Mouse (Mus musculus): ENCODE data around the gene Rnf157.

GRCm38 (mm10) chr11:116330211-116330518 lies 82.7 kb downstream of the Rnf157 start:
- TF ChIP-seq POLR2A (IDR thresholded peaks at IDR 0.05; ENCODE audit: extremely low read depth, insufficient read depth, low read length): no peak
- TF ChIP-seq CTCF (IDR thresholded peaks at IDR 0.05; ENCODE audit: extremely low read depth, insufficient read depth, low read length): no peak

All from cortical plate, adult 2 months (tissue).